Mouse (Mus musculus): Measurements from ENCODE around the gene Cul9. TPM values are rescaled to one million over a fixed set of nuclear protein-coding genes. Genes with fewer than 3 reads are reported as not detected.
"Not testable (repeated sequence)": the region's sequence is repeated elsewhere in the genome, so short reads cannot be mapped to it uniquely, and the experiment has no call there.

Gene Cul9
- polyA plus RNA-seq, 1 experiment from 2014 or later: 4.1 TPM

DNA sequence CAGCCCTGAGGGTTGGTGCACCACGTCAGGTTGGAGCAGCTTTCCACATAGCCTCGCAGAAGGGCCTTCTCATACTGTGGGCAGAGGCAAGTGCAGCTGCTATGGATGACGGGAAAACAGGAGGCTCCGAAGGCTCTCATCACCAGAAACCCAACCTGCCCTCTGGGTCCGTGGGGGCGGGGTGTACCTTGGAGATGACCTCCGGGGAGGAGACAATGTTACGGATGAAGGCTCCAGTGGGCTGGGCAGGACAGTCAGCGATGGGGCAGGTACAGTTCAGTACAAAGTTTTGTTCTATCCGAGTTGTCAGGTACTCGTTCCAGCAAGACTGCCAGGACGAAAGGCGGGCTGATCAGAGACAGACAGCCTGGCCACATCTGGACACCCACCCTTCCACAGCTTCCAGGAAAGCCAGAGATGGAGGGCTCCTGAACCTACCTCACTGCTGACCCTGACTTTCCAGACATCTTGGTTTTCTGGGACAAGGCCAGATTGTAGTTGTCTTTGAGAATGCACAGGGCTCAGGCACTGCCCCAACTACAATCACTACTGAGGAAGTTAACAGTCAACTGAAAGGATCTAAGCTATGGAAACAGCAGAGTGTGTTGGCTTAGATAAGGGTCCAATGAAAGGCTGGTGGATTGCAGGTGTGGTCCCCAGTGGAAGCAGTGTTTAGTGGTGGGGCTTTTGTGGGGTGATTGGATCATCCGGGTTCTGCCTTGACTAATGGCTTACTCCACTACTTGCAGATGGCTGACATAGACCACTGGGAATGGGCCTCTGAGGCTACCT, 42.1 kb downstream of the Cul9 start:
- no peaks in the 10 kb centered on the region for H3K9me3 ChIP-seq (ENCODE audit: control insufficient read depth, low read length)
- ATAC-seq (ENCODE audit: low FRiP score) (no peak), DNase-seq (ENCODE audit: low spot score, missing footprints) (no peak)
- WGBS: 85% methylated on average over 14 of the region's 14 CpGs
- peaks cover 2% of the 10 kb centered on the region; the same call in 1 of the 2 replicates for H3K36me3 ChIP-seq (ENCODE audit: control insufficient read depth, insufficient read depth, low read length)
- H3K9ac ChIP-seq (ENCODE audit: low read length): no peak overlapping the region
- H3K27me3 ChIP-seq (ENCODE audit: control insufficient read depth, insufficient read depth, low read length): no peaks in the 10 kb centered on the region
- no peaks in the 10 kb centered on the region for H3K4me1 ChIP-seq (ENCODE audit: control insufficient read depth, insufficient read depth, low read length)
- H3K4me2 ChIP-seq: no peak overlapping the region
- H3K27ac ChIP-seq (ENCODE audit: low read depth, low read length): no peak overlapping the region
- H3K4me3 ChIP-seq (ENCODE audit: low read depth, low read length): no peak overlapping the region

GRCm38 (mm10) chr17:46502775-46503174, 43.4 kb downstream of the Cul9 start:
- 81% methylated on average over 2 of the region's 2 CpGs for WGBS
- H3K27ac ChIP-seq (ENCODE audit: low read depth, low read length): no peak overlapping the region
- no peak overlapping the region for H3K4me2 ChIP-seq
- H3K36me3 ChIP-seq (ENCODE audit: control insufficient read depth, insufficient read depth, low read length): peaks cover 2% of the 10 kb centered on the region; the same call in 1 of the 2 replicates
- H3K9me3 ChIP-seq (ENCODE audit: control insufficient read depth, low read length): no peaks in the 10 kb centered on the region
- ATAC-seq (ENCODE audit: low FRiP score) (no peak), DNase-seq (ENCODE audit: low spot score, missing footprints) (no peak)
- H3K9ac ChIP-seq (ENCODE audit: low read length): no peak overlapping the region
- no peaks in the 10 kb centered on the region; the same call in 1 of the 2 replicates for H3K4me1 ChIP-seq (ENCODE audit: control insufficient read depth, insufficient read depth, low read length)
- H3K27me3 ChIP-seq (ENCODE audit: control insufficient read depth, insufficient read depth, low read length): no peaks in the 10 kb centered on the region
- H3K4me3 ChIP-seq (ENCODE audit: low read depth, low read length): no peak overlapping the region

DNA sequence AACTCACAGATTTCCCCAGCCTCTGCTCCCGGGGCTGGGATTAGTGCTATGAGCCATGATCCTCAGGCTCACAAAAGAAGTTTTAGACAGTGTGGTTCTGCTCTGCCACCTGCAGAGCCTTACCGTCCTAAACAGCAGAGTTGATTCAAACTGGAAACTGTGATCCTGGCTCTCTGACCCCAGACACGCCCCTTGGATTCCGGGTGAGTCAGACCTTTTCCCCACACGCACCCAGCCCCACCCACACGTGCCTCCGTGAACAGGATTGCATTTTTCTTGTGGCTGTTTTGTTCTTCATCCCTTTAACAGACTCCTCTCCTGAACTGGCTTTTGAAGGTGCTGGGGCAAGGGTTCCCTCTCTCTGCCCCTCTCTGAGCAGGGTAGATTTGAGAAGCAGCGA, 48.2 kb downstream of the Cul9 start:
- WGBS: 68% methylated on average over 8 of the region's 8 CpGs
- H3K27me3 ChIP-seq (ENCODE audit: control insufficient read depth, insufficient read depth, low read length): no peaks in the 10 kb centered on the region
- H3K4me2 ChIP-seq: no peak overlapping the region
- no peak overlapping the region for H3K9ac ChIP-seq (ENCODE audit: low read length)
- no peaks in the 10 kb centered on the region for H3K9me3 ChIP-seq (ENCODE audit: control insufficient read depth, low read length)
- peaks cover 2% of the 10 kb centered on the region; the same call in 1 of the 2 replicates for H3K36me3 ChIP-seq (ENCODE audit: control insufficient read depth, insufficient read depth, low read length)
- no peak overlapping the region for H3K27ac ChIP-seq (ENCODE audit: low read depth, low read length)
- DNase-seq (ENCODE audit: low spot score, missing footprints) (no peak), ATAC-seq (ENCODE audit: low FRiP score) (no peak)
- H3K4me1 ChIP-seq (ENCODE audit: control insufficient read depth, insufficient read depth, low read length): peaks cover 4% of the 10 kb centered on the region; the same call in 1 of the 2 replicates
- H3K4me3 ChIP-seq (ENCODE audit: low read depth, low read length): no peak overlapping the region

- no peaks in the 10 kb centered on the region for H3K9me3 ChIP-seq (ENCODE audit: control insufficient read depth, low read length)
- H3K36me3 ChIP-seq (ENCODE audit: control insufficient read depth, insufficient read depth, low read length): peaks cover 2% of the 10 kb centered on the region; the same call in 1 of the 2 replicates
- peak within 1 kb of the TSS; percentile 59 for H3K4me2 ChIP-seq
- H3K27ac ChIP-seq (ENCODE audit: low read depth, low read length): no peak within 1 kb of the TSS
- H3K27me3 ChIP-seq (ENCODE audit: control insufficient read depth, insufficient read depth, low read length): no peaks in the 10 kb centered on the region
- peak; percentile 97 for ATAC-seq (ENCODE audit: low FRiP score)
- WGBS: under 1% methylated on average over 44 of the region's 44 CpGs
- peak; percentile 98 for DNase-seq (ENCODE audit: low spot score, missing footprints)
- peaks cover 4% of the 10 kb centered on the region; the same call in 1 of the 2 replicates for H3K4me1 ChIP-seq (ENCODE audit: control insufficient read depth, insufficient read depth, low read length)
- peak within 1 kb of the TSS; percentile 48 for H3K4me3 ChIP-seq (ENCODE audit: low read depth, low read length)
- peak within 1 kb of the TSS; percentile 69 for H3K9ac ChIP-seq (ENCODE audit: low read length)
These were observed 49.4 kb downstream of the Cul9 start, which contains the start of gene Dnph1 for GRCm38 (mm10) chr17:46496623-46497434. Gene Dnph1 (plus strand): TSS chr17:46496711.

DNA sequence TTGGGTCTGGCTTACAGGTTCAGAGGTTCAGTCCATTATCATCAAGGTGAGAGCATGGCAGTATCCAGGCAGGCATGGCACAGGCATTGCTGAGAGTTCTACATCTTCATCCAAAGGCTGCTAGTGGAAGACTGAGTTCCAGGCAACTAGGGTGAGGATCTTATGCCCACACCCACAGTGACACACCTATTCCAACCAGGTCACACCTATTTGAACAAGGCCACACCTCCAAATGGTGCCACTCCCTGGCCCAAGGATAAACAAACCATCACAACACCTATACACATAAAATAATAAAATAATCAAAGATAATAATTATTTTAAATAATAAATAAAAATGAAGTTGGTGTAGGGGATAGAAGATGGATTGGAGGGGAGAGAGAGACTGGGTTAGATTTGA, 50.1 kb downstream of the Cul9 start:
- not testable (repeated sequence) for H3K4me2 ChIP-seq; H3K27ac ChIP-seq (ENCODE audit: low read depth, low read length); H3K9me3 ChIP-seq (ENCODE audit: control insufficient read depth, low read length); ATAC-seq (ENCODE audit: low FRiP score); H3K36me3 ChIP-seq (ENCODE audit: control insufficient read depth, insufficient read depth, low read length); H3K4me1 ChIP-seq (ENCODE audit: control insufficient read depth, insufficient read depth, low read length); DNase-seq (ENCODE audit: low spot score, missing footprints); H3K9ac ChIP-seq (ENCODE audit: low read length); H3K27me3 ChIP-seq (ENCODE audit: control insufficient read depth, insufficient read depth, low read length); H3K4me3 ChIP-seq (ENCODE audit: low read depth, low read length)

GRCm38 (mm10) chr17:46495486-46495885, 50.7 kb downstream of the Cul9 start:
- ATAC-seq (ENCODE audit: low FRiP score) (no peak), DNase-seq (ENCODE audit: low spot score, missing footprints) (no peak)
- Histone ChIP-seq H3K9ac (ENCODE audit: low read length) (no peak overlapping the region), H3K27ac (ENCODE audit: low read depth, low read length) (no peak overlapping the region), H3K4me2 (no peak overlapping the region), H3K9me3 (ENCODE audit: control insufficient read depth, low read length) (no peaks in the 10 kb centered on the region), H3K36me3 (ENCODE audit: control insufficient read depth, insufficient read depth, low read length) (peaks cover 2% of the 10 kb centered on the region; the same call in 1 of the 2 replicates), H3K27me3 (ENCODE audit: control insufficient read depth, insufficient read depth, low read length) (no peaks in the 10 kb centered on the region), H3K4me3 (ENCODE audit: low read depth, low read length) (no peak overlapping the region), H3K4me1 (ENCODE audit: control insufficient read depth, insufficient read depth, low read length) (peaks cover 4% of the 10 kb centered on the region; the same call in 1 of the 2 replicates)
- 87% methylated on average over 5 of the region's 5 CpGs for WGBS

- Histone ChIP-seq H3K4me2 (peak within 1 kb of the TSS; percentile 82), H3K9me3 (ENCODE audit: control insufficient read depth, low read length) (no peaks in the 10 kb centered on the region), H3K4me3 (ENCODE audit: low read depth, low read length) (peak within 1 kb of the TSS; percentile 87), H3K27ac (ENCODE audit: low read depth, low read length) (no peak within 1 kb of the TSS), H3K27me3 (ENCODE audit: control insufficient read depth, insufficient read depth, low read length) (peaks cover 23% of the 10 kb centered on the region; the same call in 1 of the 2 replicates), H3K9ac (ENCODE audit: low read length) (peak within 1 kb of the TSS; percentile 90), H3K36me3 (ENCODE audit: control insufficient read depth, insufficient read depth, low read length) (no peaks in the 10 kb centered on the region), H3K4me1 (ENCODE audit: control insufficient read depth, insufficient read depth, low read length) (peaks cover 22% of the 10 kb centered on the region)
- 2% methylated on average over 36 of the region's 49 CpGs for WGBS
- peak; percentile 82 for ATAC-seq (ENCODE audit: low FRiP score)
- DNase-seq (ENCODE audit: low spot score, missing footprints): peak; percentile 88
These were observed 58.8 kb downstream of the Cul9 start, which contains the start of gene Ttbk1 for GRCm38 (mm10) chr17:46487431-46487830. Gene Ttbk1 (minus strand): TSS chr17:46487675.

DNA sequence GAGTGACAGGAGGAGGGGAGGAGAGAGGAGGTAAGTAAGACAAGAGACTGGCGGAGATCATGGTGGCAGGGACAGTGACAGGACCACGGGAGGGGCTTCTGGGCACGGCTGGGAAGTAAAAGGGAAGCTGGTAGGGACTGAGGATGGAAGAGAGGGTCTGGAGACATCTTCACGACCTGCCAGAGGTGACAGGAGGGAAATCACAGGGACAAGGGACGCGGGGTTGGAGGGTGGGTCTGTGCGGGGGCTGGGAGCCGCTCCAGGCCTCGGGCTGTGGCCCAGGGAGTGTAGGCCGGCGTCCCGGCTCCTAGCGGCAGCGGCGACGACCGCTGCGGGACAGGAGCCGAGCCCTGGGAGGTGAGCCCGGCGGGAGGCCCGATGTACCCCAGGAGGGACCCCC, 59.2 kb downstream of the Cul9 start:
- peak overlapping the region; percentile 82 for H3K4me2 ChIP-seq
- 0% methylated on average over 18 of the region's 22 CpGs for WGBS
- H3K27me3 ChIP-seq (ENCODE audit: control insufficient read depth, insufficient read depth, low read length): peaks cover 23% of the 10 kb centered on the region; the same call in 1 of the 2 replicates
- no peak overlapping the region for H3K27ac ChIP-seq (ENCODE audit: low read depth, low read length)
- H3K9ac ChIP-seq (ENCODE audit: low read length): peak overlapping the region; percentile 90
- peaks cover 22% of the 10 kb centered on the region for H3K4me1 ChIP-seq (ENCODE audit: control insufficient read depth, insufficient read depth, low read length)
- no peaks in the 10 kb centered on the region for H3K36me3 ChIP-seq (ENCODE audit: control insufficient read depth, insufficient read depth, low read length)
- peak; percentile 92 for DNase-seq (ENCODE audit: low spot score, missing footprints)
- peak overlapping the region; percentile 87 for H3K4me3 ChIP-seq (ENCODE audit: low read depth, low read length)
- peak; percentile 33 for ATAC-seq (ENCODE audit: low FRiP score)
- H3K9me3 ChIP-seq (ENCODE audit: control insufficient read depth, low read length): no peaks in the 10 kb centered on the region

Data from midbrain, embryonic 11.5 days (tissue).